Mouse (Mus musculus) adrenal gland, adult 8-10 months (tissue): ENCODE data around the gene Arid3c. TPM values are rescaled to one million over a fixed set of nuclear protein-coding genes. Genes with fewer than 3 reads are reported as not detected.

ENCODE experiments used
- DNase-seq: peaks from one replicate; pipeline ENCODE4 v3.0.0; 2022
- total RNA-seq, 4 experiments: library from RNA; stranded (reverse); gene quantifications; 2 replicates each; pipeline ENCODE4 v1.2.4; 2022

The Arid3c gene
- total RNA-seq, 4 experiments from 2014 or later: not detected

GRCm38 (mm10) chr4:41744131-41744530, 13.2 kb upstream of the Arid3c start:
- no peak for DNase-seq

GRCm38 (mm10) chr4:41741158-41741560, 10.2 kb upstream of the Arid3c start:
- DNase-seq: peak; percentile 93

- peak; percentile 60 for DNase-seq
Measured at GRCm38 (mm10) chr4:41740380-41741157, 9.6 kb upstream of the Arid3c start.

- no peak for DNase-seq
Measured at GRCm38 (mm10) chr4:41739260-41739659, 8.3 kb upstream of the Arid3c start.

- DNase-seq: no peak
Measured at GRCm38 (mm10) chr4:41738256-41738603, 7.3 kb upstream of the Arid3c start.

DNA sequence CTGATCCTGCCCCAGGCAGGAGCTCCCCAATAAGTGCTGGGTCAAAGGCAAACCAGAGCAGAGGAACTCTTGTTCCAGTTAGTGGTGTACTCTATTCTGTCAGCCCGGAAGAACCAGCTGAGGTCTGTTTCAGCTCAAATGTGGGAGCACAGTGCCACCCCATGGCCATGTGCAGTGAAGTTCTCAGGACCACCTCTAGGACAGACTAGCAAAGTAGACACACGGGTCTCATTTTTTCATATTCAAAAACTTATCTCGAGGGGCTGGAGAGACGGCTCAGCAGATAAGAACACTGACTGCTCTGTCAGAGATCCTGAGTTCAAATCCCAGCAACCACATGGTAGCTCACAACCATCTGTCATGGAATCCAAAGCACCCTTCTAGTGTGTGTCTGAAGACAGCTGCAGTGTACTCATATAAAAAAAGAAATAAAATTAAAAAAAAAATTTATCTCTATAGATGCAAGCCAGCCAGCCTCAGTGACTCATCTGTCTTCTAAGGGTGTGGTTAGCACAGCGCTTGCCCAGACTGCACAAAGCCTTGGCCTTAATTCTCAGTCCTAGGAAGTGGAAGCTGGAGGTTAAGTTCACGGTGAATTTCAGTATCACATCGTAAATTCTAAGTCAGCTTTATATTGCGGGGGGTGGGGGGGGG, 6.8 kb upstream of the Arid3c start:
- DNase-seq: peak; percentile 58

DNA sequence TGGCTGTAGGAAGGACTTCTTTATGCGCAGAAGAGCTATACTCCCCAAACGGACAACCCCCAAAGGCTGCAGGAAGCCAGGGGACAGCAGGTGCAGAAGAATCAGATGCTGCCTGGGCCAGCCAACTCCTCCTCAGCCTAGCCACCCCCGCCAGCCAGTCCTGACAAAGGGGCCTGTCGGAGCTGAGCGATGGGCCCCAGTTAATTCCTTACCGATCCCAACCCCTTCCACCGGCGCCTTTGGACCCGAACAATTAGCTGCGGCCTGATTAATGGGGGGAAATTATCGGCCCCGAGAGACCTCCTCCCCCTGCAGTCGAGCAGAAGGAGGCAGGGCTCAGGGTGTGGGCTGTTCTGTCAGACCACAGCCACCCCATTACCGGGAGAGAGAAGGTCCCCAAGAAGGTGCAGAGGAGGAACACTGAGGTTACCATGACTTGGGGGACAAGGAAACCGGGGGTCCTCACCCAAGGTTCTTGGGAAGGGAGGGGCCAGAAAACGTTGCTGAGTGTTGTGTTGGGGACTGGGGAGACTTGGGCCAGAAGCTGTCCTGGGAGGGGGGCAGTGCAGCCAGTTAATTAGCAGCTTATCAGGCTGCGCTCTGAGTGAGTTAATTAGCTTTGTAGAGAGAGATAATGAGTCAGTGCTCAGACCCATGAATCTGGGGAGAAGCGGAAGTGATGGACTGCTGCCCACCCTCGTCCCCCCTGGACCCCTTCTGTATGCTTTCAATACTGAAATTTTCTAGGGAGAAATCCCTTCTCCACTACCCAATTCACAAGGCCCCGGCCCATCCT, 3.9 kb downstream of the Arid3c start:
- no peak for DNase-seq

- DNase-seq: peak; percentile 90
Measured at GRCm38 (mm10) chr4:41722918-41723351, 8.0 kb downstream of the Arid3c start, which contains the start of gene Dctn3. Gene Dctn3, minus strand, starts transcription at chr4:41723170.

DNA sequence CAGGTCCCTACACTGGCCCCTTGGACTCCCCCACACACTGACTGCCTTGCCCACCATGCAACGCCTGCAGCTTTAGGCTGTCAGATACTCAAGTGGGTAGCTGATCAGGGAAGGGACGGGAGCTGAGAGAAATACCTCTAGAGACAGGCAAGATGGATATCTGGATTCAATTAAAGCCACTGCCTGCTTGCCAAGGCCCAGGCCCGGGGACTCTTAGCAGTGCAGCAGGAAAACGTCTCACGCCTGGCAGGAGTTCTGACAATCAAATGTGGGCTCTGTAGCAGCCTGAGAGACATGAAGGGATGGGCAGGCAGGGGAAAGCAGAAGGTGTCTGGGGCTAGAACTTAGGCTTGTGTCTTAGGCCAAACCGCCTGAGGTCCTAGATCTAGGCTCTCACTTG, 14.1 kb downstream of the Arid3c start:
- DNase-seq: no peak

DNA sequence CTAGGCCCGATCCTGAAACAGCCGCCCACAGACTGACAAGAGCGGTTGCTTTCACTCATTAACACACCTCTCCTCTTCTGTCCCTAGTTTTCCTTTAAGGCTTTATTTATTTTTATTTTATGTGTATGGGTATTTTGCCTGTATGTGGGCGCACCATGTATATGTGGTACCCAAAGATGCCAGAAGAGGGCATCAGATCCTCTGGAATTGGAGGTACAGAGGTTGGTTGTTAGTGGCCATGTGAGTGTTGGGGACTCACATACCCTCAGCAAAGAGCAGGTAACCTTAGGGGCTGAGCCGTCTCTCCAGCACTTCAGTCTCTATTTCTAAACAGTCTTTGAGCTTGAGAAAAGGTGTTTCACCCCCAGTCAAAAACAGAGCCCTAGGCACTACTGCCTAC, 15.3 kb downstream of the Arid3c start:
- DNase-seq: no peak

DNA sequence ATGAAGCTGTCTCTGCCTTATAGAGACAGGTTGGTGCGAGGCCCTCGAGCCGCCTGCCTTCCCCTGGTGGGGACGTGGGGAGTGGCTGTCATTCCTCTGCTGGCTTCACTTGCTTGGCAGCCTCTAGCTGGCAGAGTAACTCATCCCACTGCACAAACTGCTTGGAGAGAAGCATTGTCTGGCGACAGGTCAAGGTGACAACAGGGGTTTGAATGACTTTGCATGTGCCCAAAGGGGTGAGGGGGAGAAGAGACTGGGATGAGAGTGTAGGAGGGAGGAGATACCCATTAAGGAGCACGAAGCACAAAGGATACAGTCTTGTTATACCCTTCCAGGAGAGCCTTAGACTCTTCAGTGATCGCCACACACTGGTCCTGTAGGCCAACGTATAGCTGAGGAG, 15.9 kb downstream of the Arid3c start:
- DNase-seq: no peak

DNA sequence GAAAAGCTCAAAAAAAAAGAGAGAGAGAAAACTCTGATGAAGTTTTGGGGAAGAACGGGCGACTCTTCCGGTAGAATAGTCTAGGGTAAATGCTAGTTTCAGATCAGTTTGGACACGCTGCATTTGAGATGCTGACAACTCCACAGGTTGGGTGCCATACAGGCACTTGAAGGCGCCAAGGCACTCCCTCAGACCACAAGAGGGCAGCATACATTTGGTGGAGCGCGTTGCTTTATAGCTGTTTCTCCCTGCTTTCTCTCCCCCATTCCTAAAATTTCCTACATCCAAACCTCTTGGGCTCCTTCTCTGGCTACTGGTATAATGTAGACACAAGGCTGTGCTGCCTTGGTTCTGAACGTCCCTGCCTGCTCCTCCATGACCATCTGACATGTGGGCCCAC, 16.7 kb downstream of the Arid3c start:
- no peak for DNase-seq

GRCm38 (mm10) chr4:41713197-41714067, 17.5 kb downstream of the Arid3c start, which contains the start of gene Rpp25l:
Gene Rpp25l, minus strand, starts transcription at chr4:41713534.
- peak; percentile 66 for DNase-seq

DNA sequence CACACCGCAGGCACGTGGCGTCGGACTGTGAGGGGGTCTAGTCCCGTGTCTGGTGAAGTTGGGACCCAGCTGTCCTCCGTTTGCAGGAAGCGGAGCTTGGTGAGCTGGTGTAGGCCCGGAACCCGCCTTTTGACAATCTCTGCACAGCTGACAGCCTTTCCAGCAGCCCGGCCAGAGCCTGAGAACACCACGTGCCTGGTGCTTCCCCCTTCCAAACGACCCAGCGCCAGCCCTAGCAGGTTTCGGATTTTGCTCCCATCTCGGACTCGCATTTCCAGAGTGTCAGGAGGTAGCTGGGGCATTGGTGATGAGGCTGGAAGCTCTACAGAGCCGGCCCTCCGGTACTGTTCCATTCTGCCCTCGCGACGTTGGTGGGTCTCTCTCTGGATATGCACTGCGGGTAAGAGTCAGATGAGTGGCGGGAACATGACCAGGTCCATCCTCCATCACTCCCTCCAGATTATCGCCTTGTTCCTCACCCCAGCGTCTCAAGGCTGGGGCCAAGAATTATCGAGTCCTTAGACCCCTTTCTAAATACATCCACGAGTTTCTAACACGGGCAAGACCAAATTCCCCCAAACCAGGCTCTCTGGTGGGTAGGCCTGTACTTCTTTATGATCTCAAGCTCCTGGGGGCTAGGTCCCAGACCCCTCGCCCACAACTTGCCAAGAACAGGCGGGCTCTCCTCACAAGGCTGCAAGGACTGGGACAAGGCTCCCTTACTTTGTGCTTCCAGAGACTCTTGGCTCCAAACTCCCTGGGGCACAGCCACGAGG, 18.3 kb downstream of the Arid3c start:
- no peak for DNase-seq

- DNase-seq: no peak
Measured at GRCm38 (mm10) chr4:41711705-41712375, 19.1 kb downstream of the Arid3c start.

GRCm38 (mm10) chr4:41710229-41710628, 20.7 kb downstream of the Arid3c start:
- DNase-seq: no peak

DNA sequence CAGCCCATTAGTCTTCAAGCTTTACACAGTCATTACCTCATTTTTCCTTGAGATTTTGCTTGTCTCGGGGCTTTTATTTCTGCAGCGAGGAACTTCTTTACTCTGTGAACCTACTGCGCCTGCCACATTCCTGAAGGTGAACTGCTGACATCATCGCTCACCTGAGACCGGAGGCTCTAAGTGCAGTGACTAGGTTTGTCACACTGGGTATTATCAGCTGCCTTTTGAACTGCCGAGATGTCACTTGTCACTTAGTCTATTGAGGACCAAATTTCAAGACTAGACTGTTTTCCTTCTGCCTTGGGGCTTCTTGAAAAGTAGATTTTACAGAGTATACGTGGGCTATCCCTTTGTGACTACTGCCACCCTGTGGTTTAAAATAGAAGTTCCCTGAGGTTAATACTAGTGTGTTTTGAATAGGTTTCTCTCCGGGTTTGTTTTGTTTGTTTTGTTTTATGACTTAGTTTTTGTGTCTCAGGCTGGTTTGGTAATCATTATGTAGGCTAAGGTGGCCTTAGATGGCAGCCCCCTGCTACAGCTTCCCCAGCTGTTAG, 22.7 kb downstream of the Arid3c start:
- DNase-seq: no peak

- no peak for DNase-seq
Measured at GRCm38 (mm10) chr4:41707011-41707535, 23.9 kb downstream of the Arid3c start.

DNA sequence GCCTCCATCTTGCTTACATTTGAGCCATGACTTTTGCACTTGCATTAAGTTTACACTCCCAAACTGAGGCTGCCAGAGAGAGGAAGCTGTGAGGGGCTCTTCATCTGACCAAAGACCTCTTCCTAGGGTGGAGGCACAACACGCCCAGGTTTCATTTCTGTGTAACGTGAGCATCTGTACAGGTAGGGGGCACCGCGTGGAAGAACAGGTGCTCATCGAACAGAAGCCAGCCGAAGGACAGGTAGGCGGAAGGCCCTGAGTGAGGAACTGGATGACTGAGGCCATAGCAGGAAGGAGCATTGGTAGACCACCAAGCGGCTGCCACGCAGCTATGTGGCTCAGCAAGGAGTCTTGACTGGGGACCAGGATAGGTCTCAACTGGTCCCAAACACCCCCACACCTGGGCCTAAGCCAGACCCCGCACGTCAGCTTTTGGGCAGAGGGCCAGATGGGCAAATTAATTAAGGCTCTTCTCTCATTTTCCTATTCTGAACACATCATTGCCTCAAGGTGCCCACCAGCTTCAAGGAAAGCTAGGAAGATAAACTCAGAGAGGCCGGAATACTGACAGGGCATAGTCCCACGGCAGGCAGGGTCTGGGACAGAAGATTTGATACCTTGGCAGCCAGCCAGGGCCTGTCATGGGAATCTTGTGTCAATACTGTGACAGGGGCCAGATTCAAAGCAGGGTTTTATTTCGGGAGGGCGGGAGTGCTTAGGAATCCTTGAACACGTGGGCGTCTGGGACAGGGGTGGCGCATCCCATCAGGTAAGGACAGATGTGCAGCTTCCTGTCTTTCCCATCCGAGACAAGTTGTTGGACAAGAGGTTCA, 24.8 kb downstream of the Arid3c start:
- DNase-seq: no peak
